Mouse (Mus musculus): Measurements from ENCODE around the gene Kcnk18. TPM values are rescaled to one million over a fixed set of nuclear protein-coding genes. Genes with fewer than 3 reads are reported as not detected.

The Kcnk18 gene
- polyA plus RNA-seq, 1 experiment from 2014 or later = not detected

GRCm38 (mm10) chr19:59192491-59192890, 26.5 kb upstream of the Kcnk18 start:
- no peak for ATAC-seq (ENCODE audit: low FRiP score, low TSS enrichment)
- H3K4me3 ChIP-seq (ENCODE audit: low read depth, low read length) = no peak overlapping the region
- H3K9me3 ChIP-seq (ENCODE audit: control insufficient read depth, low read length) = no peaks in the 10 kb centered on the region
- H3K36me3 ChIP-seq (ENCODE audit: control insufficient read depth, insufficient read depth, low read length) = no peaks in the 10 kb centered on the region
- WGBS = 16% methylated on average over 2 of the region's 2 CpGs
- H3K4me2 ChIP-seq (replicated peaks; ENCODE audit: low read depth) = no peak overlapping the region
- H3K27me3 ChIP-seq (ENCODE audit: control insufficient read depth, insufficient read depth, low read length) = peaks cover 28% of the 10 kb centered on the region
- no peaks in the 10 kb centered on the region for H3K4me1 ChIP-seq (replicated peaks; ENCODE audit: control insufficient read depth, insufficient read depth)
- H3K9ac ChIP-seq (ENCODE audit: low read length) = no peak overlapping the region
- TF ChIP-seq EP300 (optimal IDR thresholded peaks at IDR 0.05) (no peak), CTCF (IDR thresholded peaks at IDR 0.05; ENCODE audit: low read depth) (no peak)
- H3K27ac ChIP-seq (replicated peaks) = no peak overlapping the region
- DNase-seq (ENCODE audit: low spot score) = no peak

GRCm38 (mm10) chr19:59193456-59193855, 25.6 kb upstream of the Kcnk18 start:
- ATAC-seq (ENCODE audit: low FRiP score, low TSS enrichment) (no peak), DNase-seq (ENCODE audit: low spot score) (no peak)
- Histone ChIP-seq H3K4me2 (replicated peaks; ENCODE audit: low read depth) (peak overlapping the region; percentile 40; the same call in 1 of the 2 replicates), H3K9me3 (ENCODE audit: control insufficient read depth, low read length) (no peaks in the 10 kb centered on the region), H3K9ac (ENCODE audit: low read length) (no peak overlapping the region), H3K36me3 (ENCODE audit: control insufficient read depth, insufficient read depth, low read length) (no peaks in the 10 kb centered on the region), H3K27ac (replicated peaks) (no peak overlapping the region), H3K27me3 (ENCODE audit: control insufficient read depth, insufficient read depth, low read length) (peaks cover 28% of the 10 kb centered on the region), H3K4me1 (replicated peaks; ENCODE audit: control insufficient read depth, insufficient read depth) (no peaks in the 10 kb centered on the region), H3K4me3 (ENCODE audit: low read depth, low read length) (peak overlapping the region; percentile 13; the same call in 1 of the 2 replicates)
- TF ChIP-seq EP300 (optimal IDR thresholded peaks at IDR 0.05) (no peak), CTCF (IDR thresholded peaks at IDR 0.05; ENCODE audit: low read depth) (no peak)
- 3% methylated on average over 10 of the region's 10 CpGs for WGBS

GRCm38 (mm10) chr19:59193986-59194820, 24.8 kb upstream of the Kcnk18 start:
- no peaks in the 10 kb centered on the region for H3K9me3 ChIP-seq (ENCODE audit: control insufficient read depth, low read length)
- H3K9ac ChIP-seq (ENCODE audit: low read length) = no peak overlapping the region
- TF ChIP-seq CTCF (IDR thresholded peaks at IDR 0.05; ENCODE audit: low read depth) = no peak
- TF ChIP-seq EP300 (optimal IDR thresholded peaks at IDR 0.05) = no peak
- ATAC-seq (ENCODE audit: low FRiP score, low TSS enrichment) = no peak
- H3K27ac ChIP-seq (replicated peaks) = no peak overlapping the region
- peak; percentile 18 for DNase-seq (ENCODE audit: low spot score)
- peak overlapping the region; percentile 40 for H3K4me2 ChIP-seq (replicated peaks; ENCODE audit: low read depth)
- peaks cover 25% of the 10 kb centered on the region for H3K27me3 ChIP-seq (ENCODE audit: control insufficient read depth, insufficient read depth, low read length)
- no peaks in the 10 kb centered on the region for H3K36me3 ChIP-seq (ENCODE audit: control insufficient read depth, insufficient read depth, low read length)
- peak overlapping the region; percentile 13; the same call in 1 of the 2 replicates for H3K4me3 ChIP-seq (ENCODE audit: low read depth, low read length)
- 2% methylated on average over 48 of the region's 50 CpGs for WGBS
- H3K4me1 ChIP-seq (replicated peaks; ENCODE audit: control insufficient read depth, insufficient read depth) = no peaks in the 10 kb centered on the region

- no peak overlapping the region for H3K4me3 ChIP-seq (ENCODE audit: low read depth, low read length)
- no peaks in the 10 kb centered on the region for H3K36me3 ChIP-seq (ENCODE audit: control insufficient read depth, insufficient read depth, low read length)
- no peak overlapping the region for H3K4me2 ChIP-seq (replicated peaks; ENCODE audit: low read depth)
- no peaks in the 10 kb centered on the region for H3K4me1 ChIP-seq (replicated peaks; ENCODE audit: control insufficient read depth, insufficient read depth)
- no peak for ATAC-seq (ENCODE audit: low FRiP score, low TSS enrichment)
- no peak for TF ChIP-seq CTCF (IDR thresholded peaks at IDR 0.05; ENCODE audit: low read depth)
- no peak for TF ChIP-seq EP300 (optimal IDR thresholded peaks at IDR 0.05)
- 16% methylated on average over 9 of the region's 9 CpGs for WGBS
- no peaks in the 10 kb centered on the region for H3K9me3 ChIP-seq (ENCODE audit: control insufficient read depth, low read length)
- DNase-seq (ENCODE audit: low spot score) = no peak
- H3K9ac ChIP-seq (ENCODE audit: low read length) = no peak overlapping the region
- no peak overlapping the region for H3K27ac ChIP-seq (replicated peaks)
- peaks cover 25% of the 10 kb centered on the region for H3K27me3 ChIP-seq (ENCODE audit: control insufficient read depth, insufficient read depth, low read length)
Observed at GRCm38 (mm10) chr19:59195181-59195770, 23.7 kb upstream of the Kcnk18 start.

- no peak overlapping the region for H3K4me3 ChIP-seq (ENCODE audit: low read depth, low read length)
- H3K36me3 ChIP-seq (ENCODE audit: control insufficient read depth, insufficient read depth, low read length) = no peaks in the 10 kb centered on the region
- no peak overlapping the region for H3K9ac ChIP-seq (ENCODE audit: low read length)
- WGBS = 10% methylated on average over 15 of the region's 15 CpGs
- DNase-seq (ENCODE audit: low spot score) = peak; percentile 62
- peak; percentile 74 for TF ChIP-seq CTCF (IDR thresholded peaks at IDR 0.05; ENCODE audit: low read depth)
- no peak for TF ChIP-seq EP300 (optimal IDR thresholded peaks at IDR 0.05)
- no peak overlapping the region for H3K4me2 ChIP-seq (replicated peaks; ENCODE audit: low read depth)
- no peaks in the 10 kb centered on the region for H3K9me3 ChIP-seq (ENCODE audit: control insufficient read depth, low read length)
- peak; percentile 56; the same call in 1 of the 2 replicates for ATAC-seq (ENCODE audit: low FRiP score, low TSS enrichment)
- H3K27ac ChIP-seq (replicated peaks) = no peak overlapping the region
- H3K4me1 ChIP-seq (replicated peaks; ENCODE audit: control insufficient read depth, insufficient read depth) = no peaks in the 10 kb centered on the region
- H3K27me3 ChIP-seq (ENCODE audit: control insufficient read depth, insufficient read depth, low read length) = peaks cover 24% of the 10 kb centered on the region
Observed at GRCm38 (mm10) chr19:59196111-59196666, 22.8 kb upstream of the Kcnk18 start.
